Mouse (Mus musculus) 416B (cell line): ENCODE results near the gene Acads.

Experiments used
- DNase-seq: peaks from one replicate; pipeline ENCODE4 v3.0.0; 2011; ENCODE audit warnings: low read depth

Gene Acads

DNA sequence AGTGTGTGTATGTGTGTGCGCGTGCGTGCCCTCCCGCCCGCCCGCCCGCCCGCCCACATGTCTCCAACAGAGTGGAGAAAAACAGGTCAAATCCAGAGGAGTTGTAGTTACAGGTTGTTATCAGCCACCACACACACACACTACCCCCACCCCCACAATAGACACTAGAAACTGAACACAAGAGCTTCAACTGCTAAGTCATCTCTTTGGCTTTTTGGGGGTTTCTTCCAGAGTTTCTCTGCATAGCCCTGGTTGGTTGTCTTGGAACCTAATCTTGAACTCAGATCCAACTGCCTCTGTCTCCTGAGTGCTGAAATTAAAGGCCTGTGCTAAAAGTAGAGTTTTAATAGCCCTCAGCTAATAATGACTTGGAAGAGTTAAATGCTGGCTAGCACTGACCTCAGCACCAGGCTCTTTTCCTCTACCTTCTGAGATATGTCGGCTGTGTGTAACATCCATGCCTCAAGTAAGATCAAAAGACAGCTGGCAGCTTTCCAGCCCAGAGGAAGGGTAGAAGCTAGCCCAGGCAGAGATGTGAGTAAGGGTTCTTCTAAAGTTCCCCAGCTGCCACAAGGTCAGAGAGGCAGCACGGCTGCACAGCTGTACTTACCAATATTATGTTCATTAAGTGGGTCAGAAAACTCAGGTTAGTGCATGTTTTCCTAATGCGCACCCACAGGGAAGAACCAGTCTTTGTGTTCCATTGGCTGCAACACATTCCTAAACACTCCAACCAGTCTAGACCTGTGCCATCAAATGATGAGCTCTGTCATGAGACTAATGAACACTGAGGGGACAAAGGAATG is 47.8 kb downstream of the Acads start:
- peak; percentile 78 for DNase-seq

DNA sequence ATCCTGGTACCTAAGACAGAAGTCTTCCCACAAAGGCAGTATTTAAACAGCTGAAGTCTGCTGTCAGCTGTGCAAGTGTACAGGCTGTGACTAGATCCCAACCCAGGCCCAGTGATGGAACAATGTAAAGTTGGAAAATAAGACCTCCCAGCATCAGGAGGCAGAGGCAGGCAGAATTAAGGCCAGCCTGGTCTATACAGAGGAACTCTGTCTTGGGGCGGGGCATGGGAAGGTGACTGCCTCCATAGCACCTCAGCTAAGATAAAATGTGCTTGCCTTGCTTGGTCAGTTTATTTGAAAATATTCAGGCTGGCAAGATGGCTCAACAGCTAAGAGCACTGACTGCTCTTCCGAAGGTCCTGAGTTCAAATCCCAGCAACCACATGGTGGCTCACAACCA is 48.7 kb downstream of the Acads start:
- no peak for DNase-seq

DNA sequence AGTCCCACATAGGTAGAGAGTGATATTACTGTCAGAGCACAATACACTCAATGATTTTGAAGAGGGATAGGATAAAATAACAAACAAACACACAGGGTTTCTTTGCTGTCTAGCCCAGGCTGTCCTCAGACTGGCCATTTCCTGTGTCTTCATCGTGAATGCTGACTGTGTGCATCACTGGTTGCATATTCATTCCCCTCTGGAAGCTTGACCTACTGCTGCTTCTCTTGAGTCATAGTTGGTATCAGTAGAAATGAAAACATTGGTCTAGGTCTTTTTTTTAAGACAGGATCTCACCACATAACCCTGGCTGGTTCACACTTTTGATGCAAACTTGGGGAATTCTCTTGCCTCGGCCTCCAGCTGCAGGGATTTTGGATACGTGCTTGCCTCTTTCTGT is 49.5 kb downstream of the Acads start:
- DNase-seq = peak; percentile 68

DNA sequence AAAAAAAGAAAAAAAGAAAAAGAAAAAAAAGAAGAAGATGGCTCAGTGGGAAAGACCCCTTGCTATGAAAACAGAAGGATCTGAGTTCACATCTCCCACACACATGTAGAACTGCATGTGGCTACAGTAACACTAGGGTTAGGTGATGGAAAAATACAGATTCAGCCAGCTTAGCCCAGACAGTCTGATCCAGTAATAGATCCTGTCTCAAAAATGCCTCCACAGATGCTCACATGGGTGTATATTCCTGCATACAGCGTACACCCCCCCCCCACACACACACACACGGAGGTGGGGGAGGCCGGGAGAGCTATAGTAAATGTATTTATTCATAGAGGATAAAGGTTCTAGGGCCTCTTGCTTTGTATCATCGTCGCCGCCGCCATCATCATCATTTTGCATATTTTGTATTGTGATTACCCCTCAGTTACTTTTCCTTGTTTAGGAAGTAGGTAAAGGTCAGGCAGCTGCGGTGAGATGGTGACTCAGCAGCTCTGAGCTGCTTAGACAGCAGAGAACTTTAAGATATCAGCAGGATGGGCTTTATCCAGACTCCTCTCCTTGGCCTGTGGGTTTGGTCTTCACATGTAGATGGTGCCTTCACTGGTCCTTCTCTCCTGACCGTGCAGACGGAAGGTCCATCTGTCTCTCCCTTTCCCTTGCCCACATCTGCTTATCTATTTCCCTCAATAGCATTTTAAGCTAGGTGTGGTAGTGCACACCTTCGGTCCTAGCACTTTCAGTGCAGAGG is 50.3 kb downstream of the Acads start:
- peak; percentile 86 for DNase-seq

DNA sequence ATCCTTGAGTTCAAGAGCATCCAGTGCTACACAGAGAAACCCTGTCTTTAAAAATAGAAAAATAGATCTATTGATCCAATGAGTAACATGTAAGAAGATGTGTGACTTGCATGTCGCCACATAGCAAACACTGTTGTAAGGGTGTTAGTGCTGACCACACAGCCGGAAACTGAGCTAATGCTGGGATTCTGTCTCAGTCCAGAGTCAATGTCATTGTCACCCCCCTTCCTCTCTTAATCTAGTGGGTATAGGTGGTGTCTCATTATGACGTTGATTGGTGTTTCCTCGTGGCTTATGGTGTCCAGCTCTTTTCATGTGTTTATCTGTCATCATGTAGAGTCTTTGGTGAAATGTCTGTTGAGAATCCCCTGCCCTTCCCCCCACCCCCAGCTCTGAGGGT is 52.9 kb downstream of the Acads start:
- peak; percentile 62 for DNase-seq

DNA sequence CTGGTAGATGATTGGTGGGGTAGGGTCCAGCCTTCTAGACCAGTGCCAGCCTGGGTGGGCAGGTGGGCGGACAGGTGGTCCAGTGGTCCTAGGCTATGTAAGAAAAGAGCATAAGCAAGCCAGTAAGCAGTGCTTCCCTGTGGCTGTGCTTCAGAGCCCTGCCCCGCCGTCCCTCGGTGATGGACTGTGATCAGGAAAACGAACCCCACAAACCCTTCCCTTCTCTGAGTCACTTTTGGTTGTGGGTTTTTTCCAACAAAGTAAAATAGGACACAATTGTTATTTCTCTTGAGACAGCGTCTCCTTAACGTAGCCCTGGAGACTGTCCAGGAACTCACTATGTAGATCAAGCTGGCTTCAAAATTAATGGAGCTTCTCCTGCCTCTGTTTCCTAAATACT is 55.8 kb downstream of the Acads start:
- DNase-seq = peak; percentile 69

DNA sequence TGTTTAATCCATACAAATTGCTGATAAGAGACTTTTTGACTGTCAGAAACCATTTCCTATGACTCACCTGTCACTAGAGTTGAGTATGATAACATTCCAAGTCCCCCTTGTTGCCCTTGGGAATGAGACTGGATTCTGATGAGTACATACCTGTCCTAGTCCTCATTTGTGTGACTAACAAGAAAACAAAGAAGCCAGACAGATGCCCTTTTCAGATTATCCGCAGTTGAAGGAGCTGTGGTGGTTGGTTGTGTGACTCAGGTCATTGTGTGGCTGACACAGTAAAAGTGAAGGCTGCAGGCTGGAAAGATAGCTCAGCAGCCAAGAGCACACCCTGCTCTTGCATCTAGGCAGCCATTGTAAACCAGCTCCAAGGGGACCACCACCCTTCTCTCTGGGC is 56.6 kb downstream of the Acads start:
- peak; percentile 69 for DNase-seq

DNA sequence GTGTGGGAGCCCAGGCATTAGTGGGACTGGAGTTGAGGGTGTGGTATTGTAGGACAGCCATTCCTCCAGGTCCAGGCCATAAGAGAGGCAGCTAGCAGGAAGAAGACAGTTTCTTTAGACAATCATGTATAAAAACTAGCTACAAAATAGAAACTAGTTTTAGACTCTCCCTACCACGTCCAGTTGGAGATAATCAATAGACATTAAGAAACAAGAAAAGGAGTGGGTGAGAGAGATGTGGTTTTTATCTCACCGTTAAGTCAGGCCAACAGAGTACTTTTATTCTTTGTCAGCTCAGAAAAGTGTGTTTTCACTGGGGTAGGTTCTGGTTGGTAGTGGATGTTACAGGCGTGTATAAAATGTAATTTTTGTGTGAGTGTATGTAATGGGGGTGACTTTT is 58.2 kb downstream of the Acads start:
- DNase-seq = no peak
